Mouse (Mus musculus) Patski (cell line): ENCODE measurements at regions not wholly inside any gene's neighbourhood (a gene's known extent, or its start where the extent isn't known, plus 50 kb on each side); places are given as distances from the start of the nearest gene placed in this dataset.

ENCODE experiments used
- ATAC-seq: fragments of 100-300 bp; one replicate; pipeline ENCODE4 v1.8.0; 2021
- CTCF ChIA-PET: fragments of 350-600 bp; sonication (Branson Sonifier 250); formaldehyde crosslinking; loops from one replicate; lab custom pipeline; 2022; ENCODE audit warnings: inconsistent platforms; lab: Charles Lee
- POLR2A ChIA-PET: fragments of 350-600 bp; sonication (Branson Sonifier 250); formaldehyde crosslinking; loops from one replicate; lab custom pipeline; 2022; ENCODE audit warnings: antibody characterized with exemption, inconsistent platforms; lab: Charles Lee
- DNase-seq: peaks from one replicate; pipeline ENCODE4 v3.0.0-alpha.2; 2011; ENCODE audit warnings: low read depth, low spot score
- H3K27me3 ChIP-seq: fragments of 371-371 bp; one replicate; pipeline ENCODE4 v1.5.1; 2021
- CTCF ChIP-seq: fragments of 100-300 bp; IDR thresholded peaks from one replicate; pipeline ENCODE4 v1.5.1; 2021
- in situ Hi-C: fragments of 300-500 bp; cut with MboI; formaldehyde crosslinking; loops from 3 replicates; pipeline ENCODE4 v1.11.1; 2018; ENCODE audit warnings: low pct_unique_long_range_greater_than_20kb, mixed read lengths

GRCm38 (mm10) chr5:112041285-112041684 is 211.0 kb downstream of the Cryba4 start:
- TF ChIP-seq CTCF, result no peak
- no peak for ATAC-seq
- DNase-seq, result no peak
- CTCF ChIA-PET, result no interaction called here
- POLR2A ChIA-PET, result no interaction called here
- H3K27me3 ChIP-seq, result peaks cover 15% of the 10 kb centered on the region
- in situ Hi-C loops, result no loop called here

DNA sequence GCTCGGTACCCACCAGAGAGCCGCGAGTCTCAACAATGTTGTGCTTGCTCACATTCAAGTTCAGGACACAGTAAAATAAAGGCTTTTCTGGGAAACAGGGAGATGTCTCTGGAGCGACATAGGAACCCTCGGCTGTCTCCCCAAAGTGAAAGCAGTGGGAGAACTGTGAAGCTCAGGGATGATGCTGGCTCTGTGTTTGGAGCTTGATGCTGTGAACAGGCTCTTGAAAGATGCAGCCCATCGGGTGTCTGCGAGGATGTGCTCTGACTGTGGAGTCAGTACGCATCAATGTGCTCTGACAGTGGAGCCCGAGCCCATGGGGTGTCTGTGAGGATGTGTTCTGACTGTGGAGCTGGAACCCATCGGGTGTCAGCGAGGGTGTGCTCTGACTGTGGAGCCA is 210.1 kb downstream of the Cryba4 start:
- ATAC-seq (no peak), DNase-seq (no peak)
- TF ChIP-seq CTCF, result no peak
- ChIA-PET CTCF (no interaction called here), POLR2A (no interaction called here)
- in situ Hi-C loops, result no loop called here
- H3K27me3 ChIP-seq, result peaks cover 15% of the 10 kb centered on the region

DNA sequence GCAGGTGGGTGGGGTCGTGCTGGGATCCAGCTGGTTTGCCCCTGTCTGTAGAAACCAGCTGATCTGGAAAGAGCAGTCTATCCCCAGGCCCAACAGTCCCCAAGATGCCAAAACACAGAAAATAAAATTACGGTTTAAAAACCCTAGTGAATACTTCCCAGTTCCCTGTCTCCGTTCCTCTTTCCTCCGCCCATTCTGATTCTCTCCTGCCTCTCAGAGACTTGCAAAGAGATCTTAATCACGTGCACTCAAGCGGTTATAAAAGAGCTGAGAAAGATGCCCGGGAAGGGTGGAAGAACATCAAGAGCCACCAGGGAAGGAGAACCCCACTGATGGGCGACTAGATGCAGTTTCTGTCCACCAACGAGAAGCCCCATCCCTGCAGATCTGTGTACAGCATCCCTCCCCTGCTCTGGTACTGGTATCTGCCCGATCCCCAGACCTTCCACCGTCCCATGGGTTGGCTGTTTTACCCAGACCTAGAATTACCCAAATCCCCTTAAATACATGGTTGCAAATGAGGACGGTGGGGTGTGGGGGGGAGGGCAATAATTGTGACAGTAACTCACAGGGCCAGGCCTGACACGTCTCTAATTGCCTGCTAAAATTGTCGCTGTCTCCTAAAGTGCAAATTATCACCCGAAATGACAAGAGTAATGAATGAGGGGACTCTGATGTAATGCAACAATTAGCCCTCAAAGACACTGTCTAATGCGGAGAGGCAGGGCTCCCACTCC is 202.1 kb downstream of the Cryba4 start:
- no peak for DNase-seq

GRCm38 (mm10) chr5:112050906-112051305 is 201.4 kb downstream of the Cryba4 start:
- CTCF ChIA-PET, result no interaction called here
- POLR2A ChIA-PET, result no interaction called here
- in situ Hi-C loops, result no loop called here
- no peak for ATAC-seq
- no peak for DNase-seq
- TF ChIP-seq CTCF, result no peak
- H3K27me3 ChIP-seq, result peaks cover 9% of the 10 kb centered on the region

More for the DNA sequence above, 202.1 kb downstream of the Cryba4 start:
- in situ Hi-C loops, result no loop called here
- ChIA-PET POLR2A (no interaction called here), CTCF (no interaction called here)
- no peak for TF ChIP-seq CTCF
- ATAC-seq, result no peak
- H3K27me3 ChIP-seq, result peaks cover 9% of the 10 kb centered on the region

DNA sequence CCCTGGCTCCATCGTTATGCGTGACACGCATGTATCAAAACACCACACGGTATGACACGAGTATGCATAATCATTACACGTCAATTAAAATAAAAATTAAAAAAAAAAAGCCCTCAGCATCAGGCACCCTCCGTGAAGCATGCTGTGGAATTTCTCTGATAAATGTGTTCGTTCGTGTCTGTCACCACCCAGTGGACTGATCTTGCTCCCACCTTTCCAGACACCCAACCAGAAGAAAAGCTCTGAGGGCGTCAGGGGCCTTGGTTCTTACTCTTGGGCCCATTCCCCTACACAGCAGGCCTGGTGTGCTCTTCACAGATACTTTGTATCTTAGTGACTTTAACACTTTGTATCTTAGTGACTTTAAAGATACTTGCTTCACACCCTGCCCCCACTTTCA is 200.5 kb downstream of the Cryba4 start:
- peaks cover 9% of the 10 kb centered on the region for H3K27me3 ChIP-seq
- ChIA-PET POLR2A (no interaction called here), CTCF (no interaction called here)
- ATAC-seq (no peak), DNase-seq (no peak)
- TF ChIP-seq CTCF, result no peak
- in situ Hi-C loops, result no loop called here

GRCm38 (mm10) chr5:112053600-112054155 is 198.6 kb downstream of the Cryba4 start:
- ChIA-PET POLR2A (no interaction called here), CTCF (no interaction called here)
- no peak for DNase-seq
- no peak for TF ChIP-seq CTCF
- ATAC-seq, result no peak
- in situ Hi-C loops, result no loop called here
- peaks cover 9% of the 10 kb centered on the region for H3K27me3 ChIP-seq

- no peak for ATAC-seq
- in situ Hi-C loops, result no loop called here
- DNase-seq, result no peak
- ChIA-PET POLR2A (no interaction called here), CTCF (no interaction called here)
- no peak for TF ChIP-seq CTCF
- H3K27me3 ChIP-seq, result peaks cover 8% of the 10 kb centered on the region
Measured at GRCm38 (mm10) chr5:112055018-112055417, 197.3 kb downstream of the Cryba4 start.

DNA sequence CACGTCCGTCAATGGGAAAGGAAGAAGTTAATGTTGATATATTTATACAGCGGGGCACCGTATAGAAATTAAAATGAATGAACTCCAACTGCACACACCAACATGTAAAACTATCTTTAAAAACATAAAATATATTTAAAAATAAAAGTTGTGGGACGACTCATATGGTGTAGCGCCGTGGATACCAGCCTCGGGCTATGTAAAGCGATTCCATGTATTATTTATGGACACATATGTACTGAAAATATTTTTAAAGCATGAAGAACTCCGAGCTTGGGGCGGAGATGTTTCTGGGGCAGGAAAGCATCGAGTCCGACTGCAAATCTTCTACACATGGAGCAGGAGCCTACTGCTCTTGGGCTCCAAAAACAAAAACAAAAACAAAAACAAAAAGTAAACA is 182.4 kb downstream of the Cryba4 start:
- DNase-seq, result no peak
- no peak for TF ChIP-seq CTCF
- CTCF ChIA-PET, result no interaction called here
- peaks cover 22% of the 10 kb centered on the region for H3K27me3 ChIP-seq
- POLR2A ChIA-PET, result no interaction called here
- in situ Hi-C loops, result no loop called here
- no peak for ATAC-seq

DNA sequence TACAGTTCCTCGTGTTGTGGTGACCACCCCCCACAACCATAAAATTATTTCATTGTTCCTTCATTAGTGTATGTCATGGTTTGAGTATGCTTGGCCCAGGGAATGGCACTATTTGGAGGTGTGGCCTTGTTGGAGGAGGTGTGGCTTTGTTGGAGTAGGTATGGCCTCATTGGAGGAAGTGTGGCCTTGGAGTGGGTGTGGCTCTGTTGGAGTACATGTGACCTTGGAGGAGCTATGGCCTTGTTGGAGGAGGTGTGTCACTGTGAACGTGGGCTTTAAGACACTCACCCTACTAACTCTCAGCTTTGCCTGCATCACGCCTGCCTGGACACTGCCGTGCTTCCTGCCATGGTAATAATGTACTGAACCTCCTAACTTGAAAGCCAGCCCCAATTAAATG is 179.9 kb downstream of the Cryba4 start:
- CTCF ChIA-PET, result no interaction called here
- peaks cover 11% of the 10 kb centered on the region for H3K27me3 ChIP-seq
- no peak for TF ChIP-seq CTCF
- in situ Hi-C loops, result no loop called here
- no peak for ATAC-seq
- POLR2A ChIA-PET, result no interaction called here
- DNase-seq, result no peak

DNA sequence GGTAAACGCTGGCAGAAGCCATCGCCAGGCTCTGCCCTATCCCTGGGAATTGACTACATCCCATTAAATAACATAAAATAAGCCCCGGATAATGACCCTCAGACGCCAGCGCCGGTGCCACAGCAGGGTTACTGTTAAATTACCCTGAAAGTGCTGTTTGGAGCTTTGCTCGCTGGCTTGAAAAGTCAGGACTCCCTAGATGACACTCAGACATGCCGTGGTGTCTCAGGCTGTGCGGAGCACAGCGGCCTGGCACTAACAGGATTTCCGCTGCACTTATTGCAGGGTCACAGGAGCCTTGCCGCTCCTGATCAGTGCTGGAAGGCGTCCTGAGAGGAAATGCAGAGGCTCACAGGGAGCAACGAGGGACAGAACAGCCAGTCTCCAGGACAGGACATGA is 175.2 kb downstream of the Cryba4 start:
- ChIA-PET CTCF (no interaction called here), POLR2A (no interaction called here)
- no peak for TF ChIP-seq CTCF
- no peak for ATAC-seq
- no peak for DNase-seq
- in situ Hi-C loops, result no loop called here
- H3K27me3 ChIP-seq, result peaks cover 12% of the 10 kb centered on the region

- TF ChIP-seq CTCF, result no peak
- ChIA-PET POLR2A (no interaction called here), CTCF (no interaction called here)
- DNase-seq (no peak), ATAC-seq (no peak)
- H3K27me3 ChIP-seq, result peaks cover 12% of the 10 kb centered on the region
- in situ Hi-C loops, result no loop called here
Measured at GRCm38 (mm10) chr5:112077840-112078600, 174.3 kb downstream of the Cryba4 start.
